Mouse (Mus musculus) B cell, adult 2 months (primary cell): Measurements from ENCODE around the gene Mms19.

Experiments used
- DNase-seq, 2 experiments: peaks; one replicate each; pipeline ENCODE4 v3.0.0; 2022

The Mms19 gene

GRCm38 (mm10) chr19:41997090-41997489 lies 16.1 kb upstream of the Mms19 start:
- no peak for DNase-seq

GRCm38 (mm10) chr19:41995483-41995882 lies 14.5 kb upstream of the Mms19 start:
- DNase-seq, result no peak

- no peak for DNase-seq
Measured at GRCm38 (mm10) chr19:41994023-41994422, 13.1 kb upstream of the Mms19 start.

GRCm38 (mm10) chr19:41993484-41993883 lies 12.5 kb upstream of the Mms19 start:
- DNase-seq, result no peak

GRCm38 (mm10) chr19:41992971-41993370 lies 12.0 kb upstream of the Mms19 start:
- no peak for DNase-seq

- no peak for DNase-seq
Measured at GRCm38 (mm10) chr19:41991926-41992477, 11.0 kb upstream of the Mms19 start.

GRCm38 (mm10) chr19:41989810-41990209 lies 8.9 kb upstream of the Mms19 start:
- no peak for DNase-seq

GRCm38 (mm10) chr19:41987206-41987605 lies 6.2 kb upstream of the Mms19 start:
- DNase-seq, result no peak

- no peak for DNase-seq
Measured at GRCm38 (mm10) chr19:41985994-41986393, 5.0 kb upstream of the Mms19 start.

GRCm38 (mm10) chr19:41982791-41983150 lies 1.8 kb upstream of the Mms19 start:
- peak; percentile 13 to 19 for DNase-seq

GRCm38 (mm10) chr19:41981931-41982790 lies 1.2 kb upstream of the Mms19 start:
- DNase-seq, result peak in 1 of 2 experiments; percentile 8

GRCm38 (mm10) chr19:41981595-41981927 lies 604 bp upstream of the Mms19 start, which contains the start of gene Ubtd1:
Gene Ubtd1 (plus strand): TSS chr19:41981763.
- DNase-seq, result no peak

- no peak for DNase-seq
Measured at GRCm38 (mm10) chr19:41980422-41980818, 537 bp downstream of the Mms19 start.

GRCm38 (mm10) chr19:41973891-41974794 lies 6.8 kb downstream of the Mms19 start:
- no peak for DNase-seq

GRCm38 (mm10) chr19:41969618-41970017 lies 11.3 kb downstream of the Mms19 start:
- no peak for DNase-seq

- no peak for DNase-seq
Measured at GRCm38 (mm10) chr19:41953574-41953973, 27.4 kb downstream of the Mms19 start.

- no peak for DNase-seq
Measured at GRCm38 (mm10) chr19:41952287-41952686, 28.7 kb downstream of the Mms19 start.

GRCm38 (mm10) chr19:41943841-41944240 lies 37.1 kb downstream of the Mms19 start:
- DNase-seq, result no peak

- DNase-seq, result no peak
Measured at GRCm38 (mm10) chr19:41938539-41938938, 42.4 kb downstream of the Mms19 start.

GRCm38 (mm10) chr19:41935921-41936320 lies 45.0 kb downstream of the Mms19 start:
- DNase-seq, result no peak

- no peak for DNase-seq
Measured at GRCm38 (mm10) chr19:41934124-41934523, 46.8 kb downstream of the Mms19 start.

- peak; percentile 96 for DNase-seq
Measured at GRCm38 (mm10) chr19:41933179-41934086, 47.5 kb downstream of the Mms19 start, which contains the start of the genes Exosc1 and Zdhhc16. Gene Exosc1 (minus strand): TSS chr19:41933423. Gene Zdhhc16 (plus strand): TSS chr19:41933480.
